8 mouse cellular contexts compared by ENCODE assay signal in genomic region chr5:36397837-36398282, GRCm38 (mm10). TPM values are rescaled to one million over a fixed set of nuclear protein-coding genes. Genes with fewer than 3 reads are reported as not detected.
DNase-seq lines count a peak whose midpoint lies in the region; ATAC-seq and TF ChIP-seq lines count a peak whose summit lies in the region.

Sorcs2 (minus strand) TSS chr5:36398139.

- peak within 1 kb of the TSS; percentile 73 for H3K27ac ChIP-seq in hindbrain, embryonic 14.5 days

- POLR2A ChIA-PET in Patski (lab: Charles Lee): no interaction called here

- peak; percentile 68 for ATAC-seq in Patski
- peak; percentile 90 for ATAC-seq in hindbrain, embryonic 14.5 days (ENCODE audit: low FRiP score)

- peaks cover 6% of the 10 kb centered on the region for H3K27me3 ChIP-seq in Patski
- no peaks in the 10 kb centered on the region; the same call in 1 of the 2 replicates for H3K27me3 ChIP-seq in hindbrain, embryonic 14.5 days (ENCODE audit: control insufficient read depth, insufficient read depth, low read length)

- H3K4me3 ChIP-seq in hindbrain, embryonic 14.5 days (replicated peaks; ENCODE audit: low read length): peak within 1 kb of the TSS; percentile 87

- H3K4me1 ChIP-seq in hindbrain, embryonic 14.5 days (replicated peaks; ENCODE audit: control insufficient read depth, insufficient read depth, low read length): peaks cover 24% of the 10 kb centered on the region

- no peaks in the 10 kb centered on the region for H3K36me3 ChIP-seq in hindbrain, embryonic 14.5 days (replicated peaks; ENCODE audit: control insufficient read depth, insufficient read depth)

- no peak for TF ChIP-seq CTCF in Patski (IDR thresholded peaks at IDR 0.05)

- H3K9me3 ChIP-seq in hindbrain, embryonic 14.5 days (ENCODE audit: control insufficient read depth, low read length): no peaks in the 10 kb centered on the region

- no peak for DNase-seq in Patski (ENCODE audit: low read depth, low spot score)
- peak; percentile 83 to 91 for DNase-seq in cerebellum, postnatal 25 days
- DNase-seq in gastrocnemius, adult 18-20 months (ENCODE audit: low spot score): peak; percentile 83
- peak; percentile 86 for DNase-seq in hindbrain, embryonic 14.5 days (ENCODE audit: low spot score)
- DNase-seq in layer of hippocampus, postnatal 36 days: peak; percentile 85
- DNase-seq in lung, postnatal 25 days (ENCODE audit: low spot score): peak; percentile 88
- peak; percentile 91 for DNase-seq in retina, postnatal 1 day
- peak; percentile 92 for DNase-seq in thymus, postnatal 4 days

- in situ Hi-C loops in Patski (cut with MboI; ENCODE audit: low pct_unique_long_range_greater_than_20kb): loop anchor here (5.0 kb wide), 2 partner anchors 76 to 251 kb away; no protein-coding TSS in a partner anchor

- CTCF ChIA-PET in Patski (lab: Charles Lee): interaction anchor here (0.9 to 3.9 kb wide), 10 partner anchors 54 to 373 kb away, joined by 3 to 35 read pairs (median 3); no protein-coding TSS in a partner anchor

- 0% methylated on average over 43 of the region's 45 CpGs for WGBS in hindbrain, embryonic 14.5 days

- peak within 1 kb of the TSS; percentile 94 for H3K9ac ChIP-seq in hindbrain, embryonic 14.5 days

- peak within 1 kb of the TSS; percentile 99 for H3K4me2 ChIP-seq in hindbrain, embryonic 14.5 days (replicated peaks)

RNA-seq across cellular contexts. Expression of gene Sorcs2, which starts in this region (rescaled TPM):
- polyA plus RNA-seq in Patski (2021): 9.9 TPM
- total RNA-seq in gastrocnemius, adult 18-20 months (2021): 1 to 10 TPM; 1.8 TPM
- 11.5 and 13.0 TPM in 2 replicates for polyA plus RNA-seq in hindbrain, embryonic 14.5 days (2014; fragmentation: Nextera tagmentation; extraction: Ambion mirVana)
- total RNA-seq in layer of hippocampus, postnatal 36 days (2021): 10 to 100 TPM; 52.0 to 56.6 TPM

Comparison
In these comparisons a context has a peak if more than half of its experiments do, and no peak if none do; other contexts are left out.
1. RNA of gene Sorcs2 (total RNA-seq): 52.0 to 56.6 TPM in layer of hippocampus, postnatal 36 days; 1.8 TPM in gastrocnemius, adult 18-20 months; every median in the first group is over 10 times any median in the second.